Mouse (Mus musculus) lung, postnatal 0 days (tissue): ENCODE results near the gene Rab5c. TPM values are rescaled to one million over a fixed set of nuclear protein-coding genes. Genes with fewer than 3 reads are reported as not detected.
A peak's percentile ranks its signal among the peaks of the same experiment; 100 is the strongest.

Experiments
- ATAC-seq: fragments of 200-750 bp; cut with Nextera tagmentation; 2 replicates; pipeline ENCODE4 v1.8.0; 2017; ENCODE audit warnings: moderate library complexity
- DNase-seq: peaks from one replicate; pipeline ENCODE4 v3.0.0-alpha.2; 2016; ENCODE audit warnings: low spot score
- H3K27ac ChIP-seq: fragments of 300-500 bp; sonication (generic); 2 replicates; pipeline ENCODE4 v1.5.1; 2014; ENCODE audit warnings: antibody characterized with exemption, mild to moderate bottlenecking, low read length, mixed read lengths
- H3K27me3 ChIP-seq: fragments of 300-500 bp; sonication (generic); replicated peaks from 2 replicates; pipeline ENCODE4 v1.6.1; 2014; ENCODE audit warnings: low read length, mixed read lengths; ENCODE audit not compliant: insufficient read depth
- H3K36me3 ChIP-seq: fragments of 300-500 bp; sonication (generic); 2 replicates; pipeline ENCODE4 v1.6.1; 2014; ENCODE audit warnings: low read length, mixed read lengths; ENCODE audit not compliant: insufficient read depth
- H3K4me1 ChIP-seq: fragments of 300-500 bp; sonication (generic); 2 replicates; pipeline ENCODE4 v1.6.1; 2014; ENCODE audit warnings: antibody characterized with exemption, low read depth, low read length, mixed read lengths; ENCODE audit not compliant: insufficient read depth
- H3K4me2 ChIP-seq: fragments of 300-500 bp; sonication (generic); replicated peaks from 2 replicates; pipeline ENCODE4 v1.6.1; 2014; ENCODE audit warnings: low read depth, mild to moderate bottlenecking, low read length, moderate library complexity, mixed read lengths
- H3K4me3 ChIP-seq: fragments of 300-500 bp; sonication (generic); 2 replicates; pipeline ENCODE4 v1.5.1; 2014; ENCODE audit warnings: low read depth, low read length
- H3K9ac ChIP-seq: fragments of 300-500 bp; sonication (generic); replicated peaks from 2 replicates; pipeline ENCODE4 v1.6.1; 2014; ENCODE audit warnings: low read depth, mild to moderate bottlenecking
- H3K9me3 ChIP-seq: fragments of 300-500 bp; sonication (generic); 2 replicates; pipeline ENCODE4 v1.6.1; 2016; ENCODE audit warnings: low read length, mixed read lengths
- CTCF ChIP-seq: IDR thresholded peaks from 2 replicates; pipeline ENCODE4 v1.5.1; 2016; ENCODE audit warnings: antibody characterized with exemption, mild to moderate bottlenecking
- EP300 ChIP-seq: IDR thresholded peaks from 2 replicates; pipeline ENCODE4 v1.6.1; 2016; ENCODE audit warnings: antibody characterized with exemption, mild to moderate bottlenecking, control low read depth
- WGBS: fragments of 180-500 bp; shearing (Covaris S2); extraction: QIAGEN DNeasy Blood & Tissue Kit; methylation state at CpG from one replicate; pipeline ENCODE4 v1.1.7; 2014; 5-methylcytosine and 5-hydroxymethylcytosine counted together
- polyA plus RNA-seq: library from polyadenylated mRNA; unstranded; fragments of >200 nt; fragmentation: Nextera tagmentation; extraction: Ambion mirVana; gene quantifications from 2 replicates; pipeline ENCODE4 v1.2.1, GENCODE M21; 2015

Rab5c gene
- polyA plus RNA-seq, 1 experiment from 2014 or later = 30.4 TPM

- no peak for ATAC-seq
Measured at GRCm38 (mm10) chr11:100728601-100729000, 9.4 kb downstream of the Rab5c start.

GRCm38 (mm10) chr11:100727201-100727600 is 10.8 kb downstream of the Rab5c start:
- Histone ChIP-seq H3K4me3 (no peak overlapping the region), H3K27me3 (no peaks in the 10 kb centered on the region), H3K9ac (no peak overlapping the region), H3K36me3 (no peaks in the 10 kb centered on the region), H3K9me3 (no peaks in the 10 kb centered on the region), H3K4me2 (no peak overlapping the region), H3K27ac (no peak overlapping the region), H3K4me1 (peaks cover 17% of the 10 kb centered on the region)
- no peak for TF ChIP-seq CTCF
- no peak for TF ChIP-seq EP300
- WGBS = 91% methylated on average over 3 of the region's 3 CpGs
- DNase-seq = no peak
- no peak for ATAC-seq

More at GRCm38 (mm10) chr11:100728601-100729000, 9.4 kb downstream of the Rab5c start:
- H3K4me2 ChIP-seq = no peak overlapping the region
- no peak overlapping the region for H3K27ac ChIP-seq
- peaks cover 13% of the 10 kb centered on the region for H3K4me1 ChIP-seq
- H3K9ac ChIP-seq = no peak overlapping the region
- no peaks in the 10 kb centered on the region for H3K36me3 ChIP-seq
- no peaks in the 10 kb centered on the region for H3K27me3 ChIP-seq
- TF ChIP-seq CTCF (no peak), EP300 (no peak)
- H3K9me3 ChIP-seq = no peaks in the 10 kb centered on the region
- 82% methylated on average over 6 of the region's 6 CpGs for WGBS
- no peak for DNase-seq
- no peak overlapping the region for H3K4me3 ChIP-seq

GRCm38 (mm10) chr11:100724919-100725512 is 13.0 kb downstream of the Rab5c start:
- Histone ChIP-seq H3K36me3 (no peaks in the 10 kb centered on the region), H3K4me3 (no peak overlapping the region), H3K27me3 (no peaks in the 10 kb centered on the region), H3K4me1 (peaks cover 29% of the 10 kb centered on the region), H3K9me3 (no peaks in the 10 kb centered on the region), H3K4me2 (no peak overlapping the region), H3K9ac (0 out of 2 replicates have a peak overlapping the region, but pooled peaks have one; percentile 8), H3K27ac (peak overlapping the region; percentile 72)
- ATAC-seq (peak; percentile 87), DNase-seq (peak; percentile 76)
- WGBS = 16% methylated on average over 5 of the region's 5 CpGs
- no peak for TF ChIP-seq CTCF
- peak; percentile 73 for TF ChIP-seq EP300

GRCm38 (mm10) chr11:100722493-100723028 is 15.5 kb downstream of the Rab5c start:
- no peak for DNase-seq
- Histone ChIP-seq H3K9me3 (no peaks in the 10 kb centered on the region), H3K4me1 (peaks cover 36% of the 10 kb centered on the region), H3K27ac (peak overlapping the region; percentile 71; the same call in 1 of the 2 replicates), H3K27me3 (no peaks in the 10 kb centered on the region), H3K9ac (no peak overlapping the region), H3K36me3 (peaks cover 13% of the 10 kb centered on the region), H3K4me2 (no peak overlapping the region), H3K4me3 (no peak overlapping the region)
- TF ChIP-seq CTCF (no peak), EP300 (no peak)
- ATAC-seq = no peak
- WGBS = 34% methylated on average over 2 of the region's 2 CpGs

- ATAC-seq = no peak
- no peak overlapping the region for H3K9ac ChIP-seq
Measured at GRCm38 (mm10) chr11:100721776-100722492, 16.1 kb downstream of the Rab5c start.

GRCm38 (mm10) chr11:100721254-100721653 is 16.8 kb downstream of the Rab5c start:
- Histone ChIP-seq H3K27me3 (no peaks in the 10 kb centered on the region), H3K4me2 (0 out of 2 replicates have a peak overlapping the region, but pooled peaks have one; percentile 14), H3K4me1 (peaks cover 36% of the 10 kb centered on the region), H3K4me3 (no peak overlapping the region), H3K9me3 (no peaks in the 10 kb centered on the region), H3K36me3 (peaks cover 25% of the 10 kb centered on the region), H3K9ac (no peak overlapping the region), H3K27ac (peak overlapping the region; percentile 71)
- WGBS = 43% methylated on average over 4 of the region's 4 CpGs
- peak; percentile 23; the same call in 1 of the 2 replicates for ATAC-seq
- peak; percentile 73 for TF ChIP-seq EP300
- no peak for TF ChIP-seq CTCF
- DNase-seq = peak; percentile 53

More at GRCm38 (mm10) chr11:100721776-100722492, 16.1 kb downstream of the Rab5c start:
- TF ChIP-seq EP300 (no peak), CTCF (no peak)
- Histone ChIP-seq H3K4me2 (no peak overlapping the region), H3K27ac (peak overlapping the region; percentile 71), H3K4me3 (no peak overlapping the region), H3K27me3 (no peaks in the 10 kb centered on the region), H3K36me3 (peaks cover 19% of the 10 kb centered on the region), H3K9me3 (no peaks in the 10 kb centered on the region), H3K4me1 (peaks cover 36% of the 10 kb centered on the region)
- DNase-seq = no peak
- WGBS = 54% methylated on average over 8 of the region's 8 CpGs
